Mouse (Mus musculus) kidney, postnatal 14 days (tissue): Measurements from ENCODE around the gene Gja6.
A peak's percentile ranks its signal among the peaks of the same experiment; 100 is the strongest.

Experiments used
- DNase-seq: peaks from one replicate; pipeline ENCODE4 v3.0.0; 2022; ENCODE audit warnings: mixed read lengths

Gja6 gene

DNA sequence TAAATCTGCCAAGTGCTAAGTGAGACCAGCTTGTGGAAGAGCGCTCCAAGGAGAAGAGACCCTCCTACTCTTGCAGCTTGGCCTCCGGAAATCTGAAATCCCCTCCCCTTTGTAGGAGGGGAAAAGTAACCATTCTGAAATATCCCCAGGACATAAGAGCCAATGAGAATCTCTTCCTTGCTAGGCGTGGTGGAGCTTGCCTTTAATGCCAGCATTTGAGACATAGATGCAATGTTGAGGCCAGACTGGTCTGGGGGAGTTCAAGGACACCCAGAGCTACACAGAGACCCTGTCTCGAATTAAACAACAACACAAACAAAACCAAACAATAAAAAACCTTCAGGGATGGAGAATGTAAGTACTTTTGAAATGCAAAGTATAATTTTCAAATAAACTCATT, at the start of gene Gja6:
Gja6 (minus strand) TSS at position 101 of the 400 bp plus-strand sequence.
- DNase-seq: no peak

DNA sequence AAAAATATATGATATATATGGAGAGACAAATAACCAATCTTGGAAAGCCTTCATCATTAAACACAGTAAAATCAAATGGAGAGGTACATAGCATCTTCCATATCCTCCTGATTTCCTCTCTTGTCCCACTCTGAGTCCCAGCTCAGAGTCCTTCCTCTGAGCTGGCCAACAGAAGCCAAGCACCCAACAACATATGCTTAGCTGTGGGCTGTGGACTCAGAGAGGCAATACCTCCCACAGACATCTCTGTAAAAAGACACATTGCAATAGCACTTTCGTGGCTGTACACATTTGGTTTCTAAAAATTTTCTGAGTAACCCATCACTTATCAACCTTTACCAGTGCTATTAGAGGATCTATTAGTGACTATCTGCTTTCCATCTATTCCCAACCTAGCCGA, 42.7 kb upstream of the Gja6 start:
- no peak for DNase-seq

- DNase-seq: no peak
Measured at GRCm38 (mm10) chrX:160944722-160945121, 37.9 kb upstream of the Gja6 start.

GRCm38 (mm10) chrX:160935541-160935940, 28.7 kb upstream of the Gja6 start:
- peak; percentile 8 for DNase-seq

DNA sequence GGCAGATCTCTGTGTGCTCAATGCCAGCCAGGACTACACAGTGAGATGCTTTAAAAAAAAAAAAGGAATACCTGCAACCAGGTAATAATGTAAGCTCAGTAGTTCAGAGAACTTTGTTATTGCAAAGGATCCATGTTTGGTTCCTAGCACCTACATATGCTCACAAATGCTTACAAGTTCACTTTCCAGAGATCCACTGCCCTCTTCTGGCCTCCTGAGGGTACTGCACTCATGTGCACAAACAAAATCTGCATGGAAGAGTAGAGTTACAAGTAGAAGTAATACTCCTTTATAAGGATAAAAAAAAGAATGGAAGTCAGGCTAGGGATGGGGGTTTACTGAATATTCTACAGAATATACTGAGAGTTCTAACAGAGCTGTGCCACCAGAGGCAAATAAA, 23.8 kb upstream of the Gja6 start:
- DNase-seq: no peak

DNA sequence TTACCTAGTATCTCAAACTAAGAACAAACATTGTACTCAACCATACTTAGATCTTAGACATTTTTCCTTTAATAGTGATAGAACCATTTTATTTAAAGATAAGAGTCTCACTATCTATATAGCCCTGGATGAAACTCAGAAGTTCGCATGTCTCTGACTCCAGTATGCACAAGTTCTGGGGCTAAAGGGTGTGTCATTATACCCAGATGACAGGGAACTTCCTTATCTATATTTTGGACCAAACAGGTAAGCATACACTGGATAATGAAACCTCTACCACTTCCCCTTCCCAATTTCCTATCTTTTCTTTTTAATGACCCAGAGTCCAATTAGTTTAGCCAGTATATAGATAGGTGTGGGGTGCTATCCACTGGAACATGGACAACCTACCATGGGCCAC, 22.0 kb upstream of the Gja6 start:
- no peak for DNase-seq

DNA sequence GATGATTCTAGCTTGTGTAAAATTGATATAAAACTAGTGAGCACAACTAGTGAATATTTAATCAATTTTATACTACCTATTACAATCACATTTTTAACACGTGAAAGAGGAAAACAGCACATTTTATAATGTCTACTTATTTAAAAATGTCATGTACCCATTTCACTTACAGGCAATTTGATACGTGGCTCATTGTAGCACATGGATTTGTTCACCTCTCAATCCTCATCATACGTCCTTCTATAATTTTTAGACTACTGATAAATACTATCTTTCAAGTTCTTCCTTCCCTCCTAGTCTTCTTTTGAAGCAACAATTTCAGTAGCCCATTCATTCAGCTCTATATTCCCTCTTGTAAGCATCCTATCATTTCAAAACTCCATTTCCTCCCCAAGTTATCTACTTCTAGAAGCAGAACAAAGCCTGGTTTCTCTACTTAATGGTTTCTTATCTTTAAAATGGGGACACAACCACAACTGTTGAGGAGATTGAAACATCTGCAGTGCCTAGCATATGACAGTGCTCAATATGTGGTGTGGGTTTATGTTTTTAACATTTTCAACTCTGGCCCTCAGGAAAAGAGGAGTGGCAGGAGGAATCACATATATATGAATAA, 12.3 kb upstream of the Gja6 start:
- DNase-seq: no peak

GRCm38 (mm10) chrX:160906477-160906876, 375 bp downstream of the Gja6 start:
- DNase-seq: no peak

DNA sequence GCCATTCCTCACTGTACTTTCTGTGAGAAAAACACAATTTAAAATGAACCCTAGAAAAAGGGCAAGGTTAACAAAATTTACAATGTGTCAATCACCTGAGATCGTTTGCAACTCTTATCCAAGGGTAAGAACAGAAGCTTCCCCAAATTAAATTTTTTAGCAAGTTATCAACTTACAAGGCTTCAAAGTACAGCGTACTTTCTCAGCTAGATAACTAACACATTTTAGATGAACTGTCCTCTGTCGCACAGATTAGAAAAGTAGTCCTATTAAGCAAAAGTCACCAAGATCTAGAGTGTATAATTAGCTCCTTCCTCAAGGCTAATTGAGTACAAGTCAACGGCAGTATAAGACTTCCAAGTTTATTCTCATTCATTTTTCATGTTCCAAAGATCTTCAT, 939 bp downstream of the Gja6 start:
- no peak for DNase-seq

DNA sequence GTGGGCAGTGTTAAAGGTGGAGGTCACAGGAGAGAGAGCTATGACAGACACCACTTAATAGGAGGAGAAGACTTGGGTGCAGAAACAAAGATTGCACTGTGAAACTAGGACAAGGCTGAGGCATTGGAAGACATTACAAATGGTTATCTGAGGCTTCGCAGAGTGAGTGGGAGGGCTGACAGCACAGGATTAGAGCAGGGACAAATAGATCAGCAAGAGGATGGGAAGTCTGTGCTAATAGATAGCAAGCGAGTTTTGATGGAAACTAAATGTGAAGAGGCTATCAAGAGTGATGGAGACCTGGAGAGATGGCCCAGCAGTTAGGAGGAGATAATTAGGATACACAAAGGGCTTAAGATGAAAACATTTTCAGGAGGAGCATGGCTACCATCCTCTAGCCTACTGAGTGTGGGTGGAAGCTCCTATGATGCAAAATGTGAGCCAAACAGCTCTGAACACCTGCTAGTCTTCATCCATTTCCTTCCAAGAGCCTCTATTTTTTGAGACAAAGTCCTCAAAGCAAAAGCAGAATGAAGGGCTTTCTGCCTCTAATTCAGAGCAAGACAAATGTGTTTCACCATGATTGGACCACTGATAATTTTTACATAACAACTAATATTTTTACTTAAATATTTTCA, 1.7 kb downstream of the Gja6 start:
- no peak for DNase-seq

GRCm38 (mm10) chrX:160901118-160901517, 5.7 kb downstream of the Gja6 start:
- no peak for DNase-seq

GRCm38 (mm10) chrX:160892077-160892476, 14.8 kb downstream of the Gja6 start:
- no peak for DNase-seq

DNA sequence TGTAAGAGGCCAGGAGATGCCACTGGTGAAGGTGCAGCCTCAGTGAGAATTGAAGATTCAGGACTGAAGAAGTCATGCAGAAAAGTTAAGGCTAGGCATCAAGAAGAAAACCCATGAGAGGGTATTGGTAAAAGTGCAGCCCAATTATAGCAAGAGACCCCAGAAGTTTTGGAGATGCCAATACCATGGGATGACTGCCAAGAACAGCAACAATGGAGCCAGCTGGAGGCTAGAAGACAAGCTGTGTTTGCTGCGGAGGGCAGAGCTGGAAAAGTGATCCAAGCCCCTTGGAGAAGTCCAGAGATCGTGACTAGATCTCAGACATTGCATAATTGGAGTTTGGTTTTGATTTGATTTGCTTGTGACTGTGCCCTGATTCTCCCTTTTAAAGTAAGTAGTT, 20.6 kb downstream of the Gja6 start:
- no peak for DNase-seq

- DNase-seq: no peak
Measured at GRCm38 (mm10) chrX:160866576-160866975, 40.3 kb downstream of the Gja6 start.

- peak; percentile 1 for DNase-seq
Measured at GRCm38 (mm10) chrX:160865022-160865421, 41.8 kb downstream of the Gja6 start.

DNA sequence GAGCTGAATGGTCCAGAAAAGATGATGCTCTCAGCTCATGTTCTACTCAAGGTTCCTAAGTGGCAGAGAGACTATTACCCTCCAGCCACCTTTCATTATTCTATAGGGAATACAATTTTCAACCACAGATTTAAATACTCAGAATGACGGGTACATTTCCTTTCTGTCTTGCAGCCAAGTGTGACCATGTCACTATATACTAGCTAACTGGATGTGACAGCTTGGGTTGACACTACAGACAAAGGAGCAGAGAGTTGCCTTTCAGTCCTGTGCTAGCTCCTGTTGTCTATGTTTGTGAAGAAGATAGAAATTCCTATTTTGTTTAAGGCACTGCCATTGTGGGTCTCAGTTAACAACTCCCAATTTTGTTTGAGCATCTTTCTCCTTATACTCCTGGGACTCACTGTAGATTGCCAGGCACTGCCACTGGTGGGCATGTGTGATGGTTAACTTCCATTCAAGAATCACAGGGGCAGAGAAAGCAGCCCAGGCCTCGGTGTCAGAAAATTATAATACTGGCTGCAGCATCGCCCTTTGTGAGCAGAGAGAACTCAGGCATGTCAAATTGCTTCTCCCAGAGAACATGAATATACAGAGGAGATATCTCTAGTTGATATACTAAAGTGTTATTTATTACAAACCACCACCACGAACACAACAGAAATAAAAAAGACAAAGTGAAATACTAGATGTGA, 43.0 kb downstream of the Gja6 start:
- no peak for DNase-seq
